Mouse (Mus musculus): ENCODE results near the gene Kif21b. TPM values are rescaled to one million over a fixed set of nuclear protein-coding genes. Genes with fewer than 3 reads are reported as not detected.

The Kif21b gene
- polyA plus RNA-seq, 1 experiment, result 40.5 TPM

GRCm38 (mm10) chr1:136137071-136137531 lies 5.9 kb downstream of the Kif21b start:
- H3K4me3 ChIP-seq (replicated peaks; ENCODE audit: control insufficient read depth, low read depth, low read length), result no peak overlapping the region
- H3K4me1 ChIP-seq (ENCODE audit: control insufficient read depth, insufficient read depth, low read length), result peaks cover 18% of the 10 kb centered on the region
- no peak for TF ChIP-seq POLR2A (IDR thresholded peaks at IDR 0.05; ENCODE audit: borderline replicate concordance, control insufficient read depth, low read depth, low read length)
- WGBS, result 41% methylated on average over 7 of the region's 7 CpGs
- peak overlapping the region; percentile 74 for H3K27ac ChIP-seq (ENCODE audit: control insufficient read depth, insufficient read depth, low read depth, low read length, poor library complexity)

DNA sequence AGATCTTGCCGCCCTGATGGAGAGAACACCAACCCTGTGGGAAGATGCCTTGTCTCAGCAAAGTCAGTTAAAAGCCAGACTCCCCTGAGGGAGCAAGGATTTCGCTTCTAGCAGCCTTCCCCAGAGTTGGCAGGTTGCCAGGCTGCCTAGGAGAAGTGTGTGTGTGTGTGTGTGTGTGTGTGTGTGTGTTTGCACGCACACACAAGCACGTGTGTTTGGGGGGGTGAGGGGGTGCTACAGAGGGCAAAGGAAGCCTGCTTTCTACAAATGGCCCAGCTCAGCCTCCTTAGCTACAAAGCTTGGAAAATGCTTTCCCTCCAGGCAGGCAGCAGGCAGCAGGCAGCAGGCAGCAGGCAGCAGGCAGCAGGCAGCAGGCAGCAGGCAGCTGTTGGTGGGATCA lies 6.4 kb downstream of the Kif21b start:
- Histone ChIP-seq H3K4me1 (ENCODE audit: control insufficient read depth, insufficient read depth, low read length) (peaks cover 18% of the 10 kb centered on the region), H3K4me3 (replicated peaks; ENCODE audit: control insufficient read depth, low read depth, low read length) (no peak overlapping the region), H3K27ac (ENCODE audit: control insufficient read depth, insufficient read depth, low read depth, low read length, poor library complexity) (0 out of 2 replicates have a peak overlapping the region, but pooled peaks have one; percentile 36)
- TF ChIP-seq CTCF (IDR thresholded peaks at IDR 0.05; ENCODE audit: control insufficient read depth, insufficient read depth, low read length), result no peak
- TF ChIP-seq POLR2A (IDR thresholded peaks at IDR 0.05; ENCODE audit: borderline replicate concordance, control insufficient read depth, low read depth, low read length), result no peak
- WGBS, result 6% methylated on average over 4 of the region's 4 CpGs

- Histone ChIP-seq H3K4me1 (ENCODE audit: control insufficient read depth, insufficient read depth, low read length) (peaks cover 17% of the 10 kb centered on the region), H3K27ac (ENCODE audit: control insufficient read depth, insufficient read depth, low read depth, low read length, poor library complexity) (peak overlapping the region; percentile 31; the same call in 1 of the 2 replicates), H3K4me3 (replicated peaks; ENCODE audit: control insufficient read depth, low read depth, low read length) (no peak overlapping the region)
- WGBS, result 33% methylated on average over 10 of the region's 10 CpGs
- no peak for TF ChIP-seq CTCF (IDR thresholded peaks at IDR 0.05; ENCODE audit: control insufficient read depth, insufficient read depth, low read length)
- TF ChIP-seq POLR2A (IDR thresholded peaks at IDR 0.05; ENCODE audit: borderline replicate concordance, control insufficient read depth, low read depth, low read length), result no peak
These were observed 7.1 kb downstream of the Kif21b start for GRCm38 (mm10) chr1:136138191-136138830.

DNA sequence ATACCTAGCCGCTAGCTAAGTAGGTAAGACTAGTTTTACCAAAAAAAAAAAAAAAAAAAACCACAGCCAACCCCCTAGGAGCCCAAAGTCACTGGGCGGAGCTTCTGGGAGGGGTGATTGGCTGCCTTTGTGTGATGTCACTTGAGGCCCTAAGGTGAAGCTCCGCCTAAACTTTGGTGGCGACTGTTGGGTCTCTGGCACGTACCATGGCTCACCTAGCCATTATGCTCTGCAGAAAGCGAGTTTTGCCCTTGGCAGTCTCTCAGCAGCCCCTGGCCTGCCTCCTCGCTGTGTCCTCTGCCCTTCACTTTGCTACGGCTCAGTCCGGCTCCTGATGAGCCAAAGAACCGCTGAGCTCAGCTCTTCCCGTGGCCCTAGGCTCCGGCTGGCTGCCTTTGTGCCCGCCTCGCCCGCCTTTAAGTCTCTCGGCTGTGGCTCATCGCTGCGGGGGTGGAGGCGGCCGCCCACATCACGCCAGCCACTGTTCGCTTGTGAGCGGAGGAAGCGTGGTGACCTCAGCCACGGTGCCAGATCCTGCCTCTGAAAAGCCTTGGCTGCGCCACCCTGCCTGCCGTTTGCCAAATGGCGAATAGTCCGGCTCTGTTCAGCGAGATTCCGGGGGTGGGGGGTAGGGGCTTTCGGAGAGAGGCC lies 8.9 kb downstream of the Kif21b start:
- WGBS, result 1% methylated on average over 32 of the region's 32 CpGs
- Histone ChIP-seq H3K4me3 (replicated peaks; ENCODE audit: control insufficient read depth, low read depth, low read length) (peak overlapping the region; percentile 68), H3K4me1 (ENCODE audit: control insufficient read depth, insufficient read depth, low read length) (peaks cover 17% of the 10 kb centered on the region), H3K27ac (ENCODE audit: control insufficient read depth, insufficient read depth, low read depth, low read length, poor library complexity) (peak overlapping the region; percentile 92)
- TF ChIP-seq CTCF (IDR thresholded peaks at IDR 0.05; ENCODE audit: control insufficient read depth, insufficient read depth, low read length) (no peak), POLR2A (IDR thresholded peaks at IDR 0.05; ENCODE audit: borderline replicate concordance, control insufficient read depth, low read depth, low read length) (peak; percentile 78)

GRCm38 (mm10) chr1:136141176-136141950 lies 10.2 kb downstream of the Kif21b start:
- Histone ChIP-seq H3K27ac (ENCODE audit: control insufficient read depth, insufficient read depth, low read depth, low read length, poor library complexity) (no peak overlapping the region), H3K4me1 (ENCODE audit: control insufficient read depth, insufficient read depth, low read length) (peaks cover 13% of the 10 kb centered on the region), H3K4me3 (replicated peaks; ENCODE audit: control insufficient read depth, low read depth, low read length) (no peak overlapping the region)
- WGBS, result 51% methylated on average over 11 of the region's 11 CpGs
- no peak for TF ChIP-seq CTCF (IDR thresholded peaks at IDR 0.05; ENCODE audit: control insufficient read depth, insufficient read depth, low read length)
- TF ChIP-seq POLR2A (IDR thresholded peaks at IDR 0.05; ENCODE audit: borderline replicate concordance, control insufficient read depth, low read depth, low read length), result 0 out of 2 replicates have a peak, but pooled peaks have one; percentile 19

- Histone ChIP-seq H3K27ac (ENCODE audit: control insufficient read depth, insufficient read depth, low read depth, low read length, poor library complexity) (no peak overlapping the region), H3K4me3 (replicated peaks; ENCODE audit: control insufficient read depth, low read depth, low read length) (no peak overlapping the region), H3K4me1 (ENCODE audit: control insufficient read depth, insufficient read depth, low read length) (peaks cover 12% of the 10 kb centered on the region)
- WGBS, result 73% methylated on average over 6 of the region's 6 CpGs
- no peak for TF ChIP-seq POLR2A (IDR thresholded peaks at IDR 0.05; ENCODE audit: borderline replicate concordance, control insufficient read depth, low read depth, low read length)
- TF ChIP-seq CTCF (IDR thresholded peaks at IDR 0.05; ENCODE audit: control insufficient read depth, insufficient read depth, low read length), result no peak
These were observed 11.1 kb downstream of the Kif21b start for GRCm38 (mm10) chr1:136142336-136142735.

- Histone ChIP-seq H3K4me3 (replicated peaks; ENCODE audit: control insufficient read depth, low read depth, low read length) (no peak overlapping the region), H3K4me1 (ENCODE audit: control insufficient read depth, insufficient read depth, low read length) (peaks cover 5% of the 10 kb centered on the region), H3K27ac (ENCODE audit: control insufficient read depth, insufficient read depth, low read depth, low read length, poor library complexity) (no peak overlapping the region)
- TF ChIP-seq POLR2A (IDR thresholded peaks at IDR 0.05; ENCODE audit: borderline replicate concordance, control insufficient read depth, low read depth, low read length), result no peak
- no peak for TF ChIP-seq CTCF (IDR thresholded peaks at IDR 0.05; ENCODE audit: control insufficient read depth, insufficient read depth, low read length)
- WGBS, result 88% methylated on average over 10 of the region's 10 CpGs
These were observed 12.3 kb downstream of the Kif21b start for GRCm38 (mm10) chr1:136143514-136143913.

GRCm38 (mm10) chr1:136149702-136150101 lies 18.5 kb downstream of the Kif21b start:
- 88% methylated on average over 9 of the region's 9 CpGs for WGBS
- H3K4me3 ChIP-seq (replicated peaks; ENCODE audit: control insufficient read depth, low read depth, low read length), result no peak overlapping the region
- no peaks in the 10 kb centered on the region; the same call in 1 of the 2 replicates for H3K4me1 ChIP-seq (ENCODE audit: control insufficient read depth, insufficient read depth, low read length)
- TF ChIP-seq CTCF (IDR thresholded peaks at IDR 0.05; ENCODE audit: control insufficient read depth, insufficient read depth, low read length) (no peak), POLR2A (IDR thresholded peaks at IDR 0.05; ENCODE audit: borderline replicate concordance, control insufficient read depth, low read depth, low read length) (no peak)
- H3K27ac ChIP-seq (ENCODE audit: control insufficient read depth, insufficient read depth, low read depth, low read length, poor library complexity), result no peak overlapping the region

Measured in bone marrow, adult 2 months (tissue).